Mouse (Mus musculus) frontal cortex, postnatal 14 days (tissue): ENCODE measurements around the gene Stpg2.
"Not testable (repeated sequence)": the region's sequence is repeated elsewhere in the genome, so short reads cannot be mapped to it uniquely, and the experiment has no call there.

Source experiments
- DNase-seq, 2 experiments: peaks; one replicate each; pipeline ENCODE4 v3.0.0; 2022; ENCODE audit warnings: low spot score in 2 of 2

Gene Stpg2

GRCm38 (mm10) chr3:139205444-139205998, at the start of gene Stpg2:
TSS of gene Stpg2 (plus strand) at chr3:139205694.
- peak; percentile 91 to 92 for DNase-seq

- no peak for DNase-seq
These were observed 43.3 kb upstream of the Stpg2 start for GRCm38 (mm10) chr3:139162146-139162545.

GRCm38 (mm10) chr3:139162658-139163057, 42.8 kb upstream of the Stpg2 start:
- DNase-seq, result no peak

- DNase-seq, result no peak
These were observed 36.8 kb upstream of the Stpg2 start for GRCm38 (mm10) chr3:139168510-139169269.

GRCm38 (mm10) chr3:139169740-139170139, 35.8 kb upstream of the Stpg2 start:
- no peak for DNase-seq

GRCm38 (mm10) chr3:139176936-139177335, 28.6 kb upstream of the Stpg2 start:
- no peak for DNase-seq

GRCm38 (mm10) chr3:139191541-139191940, 14.0 kb upstream of the Stpg2 start:
- no peak for DNase-seq

- no peak for DNase-seq
These were observed 11.6 kb upstream of the Stpg2 start for GRCm38 (mm10) chr3:139193917-139194316.

GRCm38 (mm10) chr3:139198412-139198811, 7.1 kb upstream of the Stpg2 start:
- no peak for DNase-seq

GRCm38 (mm10) chr3:139200324-139200723, 5.2 kb upstream of the Stpg2 start:
- no peak for DNase-seq

- no peak for DNase-seq
These were observed 11.5 kb downstream of the Stpg2 start for GRCm38 (mm10) chr3:139216945-139217344.

GRCm38 (mm10) chr3:139225123-139225522, 19.6 kb downstream of the Stpg2 start:
- DNase-seq, result no peak

- no peak for DNase-seq
These were observed 21.3 kb downstream of the Stpg2 start for GRCm38 (mm10) chr3:139226811-139227210.

GRCm38 (mm10) chr3:139245219-139245618, 39.7 kb downstream of the Stpg2 start:
- no peak for DNase-seq

GRCm38 (mm10) chr3:139246508-139246907, 41.0 kb downstream of the Stpg2 start:
- no peak for DNase-seq

- not testable (repeated sequence) for DNase-seq
These were observed 56.9 kb downstream of the Stpg2 start for GRCm38 (mm10) chr3:139262359-139262758.

- DNase-seq, result no peak
These were observed 92.4 kb downstream of the Stpg2 start for GRCm38 (mm10) chr3:139297909-139298308.

GRCm38 (mm10) chr3:139308078-139308809, 102.8 kb downstream of the Stpg2 start:
- DNase-seq, result no peak

GRCm38 (mm10) chr3:139311721-139312120, 106.2 kb downstream of the Stpg2 start:
- no peak for DNase-seq

- DNase-seq, result no peak
These were observed 175.0 kb downstream of the Stpg2 start for GRCm38 (mm10) chr3:139380494-139380893.

GRCm38 (mm10) chr3:139397077-139397865, 191.8 kb downstream of the Stpg2 start:
- DNase-seq, result no peak

- no peak for DNase-seq
These were observed 199.2 kb downstream of the Stpg2 start for GRCm38 (mm10) chr3:139404673-139405072.
